Mouse (Mus musculus) lung, postnatal 0 days (tissue): ENCODE data around the gene Gm47791. TPM values are rescaled to one million over a fixed set of nuclear protein-coding genes. Genes with fewer than 3 reads are reported as not detected.

Experiments
- ATAC-seq: fragments of 200-750 bp; cut with Nextera tagmentation; 2 replicates; pipeline ENCODE4 v1.8.0; 2017; ENCODE audit warnings: moderate library complexity
- DNase-seq: peaks from one replicate; pipeline ENCODE4 v3.0.0-alpha.2; 2016; ENCODE audit warnings: low spot score
- H3K27ac ChIP-seq: fragments of 300-500 bp; sonication (generic); 2 replicates; pipeline ENCODE4 v1.5.1; 2014; ENCODE audit warnings: antibody characterized with exemption, mild to moderate bottlenecking, low read length, mixed read lengths
- H3K27me3 ChIP-seq: fragments of 300-500 bp; sonication (generic); replicated peaks from 2 replicates; pipeline ENCODE4 v1.6.1; 2014; ENCODE audit warnings: low read length, mixed read lengths; ENCODE audit not compliant: insufficient read depth
- H3K36me3 ChIP-seq: fragments of 300-500 bp; sonication (generic); 2 replicates; pipeline ENCODE4 v1.6.1; 2014; ENCODE audit warnings: low read length, mixed read lengths; ENCODE audit not compliant: insufficient read depth
- H3K4me1 ChIP-seq: fragments of 300-500 bp; sonication (generic); 2 replicates; pipeline ENCODE4 v1.6.1; 2014; ENCODE audit warnings: antibody characterized with exemption, low read depth, low read length, mixed read lengths; ENCODE audit not compliant: insufficient read depth
- H3K4me2 ChIP-seq: fragments of 300-500 bp; sonication (generic); replicated peaks from 2 replicates; pipeline ENCODE4 v1.6.1; 2014; ENCODE audit warnings: low read depth, mild to moderate bottlenecking, low read length, moderate library complexity, mixed read lengths
- H3K4me3 ChIP-seq: fragments of 300-500 bp; sonication (generic); 2 replicates; pipeline ENCODE4 v1.5.1; 2014; ENCODE audit warnings: low read depth, low read length
- H3K9ac ChIP-seq: fragments of 300-500 bp; sonication (generic); replicated peaks from 2 replicates; pipeline ENCODE4 v1.6.1; 2014; ENCODE audit warnings: low read depth, mild to moderate bottlenecking
- H3K9me3 ChIP-seq: fragments of 300-500 bp; sonication (generic); 2 replicates; pipeline ENCODE4 v1.6.1; 2016; ENCODE audit warnings: low read length, mixed read lengths
- CTCF ChIP-seq: IDR thresholded peaks from 2 replicates; pipeline ENCODE4 v1.5.1; 2016; ENCODE audit warnings: antibody characterized with exemption, mild to moderate bottlenecking
- EP300 ChIP-seq: IDR thresholded peaks from 2 replicates; pipeline ENCODE4 v1.6.1; 2016; ENCODE audit warnings: antibody characterized with exemption, mild to moderate bottlenecking, control low read depth
- WGBS: fragments of 180-500 bp; shearing (Covaris S2); extraction: QIAGEN DNeasy Blood & Tissue Kit; methylation state at CpG from one replicate; pipeline ENCODE4 v1.1.7; 2014; 5-methylcytosine and 5-hydroxymethylcytosine counted together
- polyA plus RNA-seq: library from polyadenylated mRNA; unstranded; fragments of >200 nt; fragmentation: Nextera tagmentation; extraction: Ambion mirVana; gene quantifications from 2 replicates; pipeline ENCODE4 v1.2.1, GENCODE M21; 2015

Gm47791 gene
- polyA plus RNA-seq, 1 experiment from 2014 or later = not detected

DNA sequence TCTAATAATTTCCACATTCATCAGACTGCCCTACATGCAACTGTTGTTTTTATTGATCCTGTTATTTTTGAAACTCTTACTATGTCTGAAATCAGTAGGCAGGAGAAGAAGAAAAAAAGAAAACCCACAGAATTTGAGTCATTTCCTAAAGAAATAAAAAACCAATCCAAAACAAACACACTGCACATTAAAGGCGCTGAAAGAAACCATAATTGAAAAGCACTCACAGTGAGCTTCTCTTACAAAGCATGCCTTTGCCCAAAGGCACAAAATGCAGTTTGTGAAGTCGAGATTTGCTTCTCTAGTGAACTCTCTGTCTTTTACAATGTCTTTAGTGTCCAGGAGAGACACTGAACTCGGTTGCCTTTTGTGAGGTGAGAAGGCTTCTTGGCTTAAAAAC, 37.5 kb upstream of the Gm47791 start:
- TF ChIP-seq CTCF (no peak), EP300 (no peak)
- H3K27me3 ChIP-seq = no peaks in the 10 kb centered on the region

DNA sequence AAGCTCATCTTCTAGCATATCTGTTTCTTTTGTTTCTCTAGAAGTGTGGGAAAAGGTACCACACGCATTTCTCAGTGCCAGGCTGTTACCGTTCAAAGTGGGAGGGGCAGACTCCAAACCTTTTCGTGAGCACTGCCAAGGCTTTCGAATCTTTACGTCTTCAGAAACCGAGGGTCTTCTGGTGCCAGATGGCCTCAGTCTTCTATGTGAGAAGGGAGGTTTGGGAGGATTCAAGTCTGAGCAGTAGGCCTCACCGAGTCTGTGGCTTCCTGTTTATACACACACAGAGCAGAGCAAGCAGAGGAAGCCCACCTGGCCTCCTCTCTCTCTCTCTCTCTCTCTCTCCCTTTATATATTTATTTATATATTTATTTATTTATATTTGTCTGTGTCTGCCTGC, 36.2 kb upstream of the Gm47791 start:
- no peak overlapping the region for H3K27ac ChIP-seq
- no peak overlapping the region for H3K4me2 ChIP-seq
- no peaks in the 10 kb centered on the region for H3K9me3 ChIP-seq
- no peak overlapping the region for H3K4me3 ChIP-seq
- DNase-seq (no peak), ATAC-seq (no peak)
- no peaks in the 10 kb centered on the region for H3K4me1 ChIP-seq
- no peaks in the 10 kb centered on the region for H3K27me3 ChIP-seq
- no peak overlapping the region for H3K9ac ChIP-seq
- no peak for TF ChIP-seq EP300
- TF ChIP-seq CTCF = no peak
- WGBS = 64% methylated on average over 7 of the region's 7 CpGs
- H3K36me3 ChIP-seq = no peaks in the 10 kb centered on the region

More for the DNA sequence above, 37.5 kb upstream of the Gm47791 start:
- DNase-seq (no peak), ATAC-seq (no peak)
- no peaks in the 10 kb centered on the region for H3K9me3 ChIP-seq
- H3K36me3 ChIP-seq = no peaks in the 10 kb centered on the region
- 64% methylated on average over 3 of the region's 3 CpGs for WGBS
- no peaks in the 10 kb centered on the region for H3K4me1 ChIP-seq
- no peak overlapping the region for H3K27ac ChIP-seq
- no peak overlapping the region for H3K4me2 ChIP-seq
- H3K4me3 ChIP-seq = no peak overlapping the region
- no peak overlapping the region for H3K9ac ChIP-seq

DNA sequence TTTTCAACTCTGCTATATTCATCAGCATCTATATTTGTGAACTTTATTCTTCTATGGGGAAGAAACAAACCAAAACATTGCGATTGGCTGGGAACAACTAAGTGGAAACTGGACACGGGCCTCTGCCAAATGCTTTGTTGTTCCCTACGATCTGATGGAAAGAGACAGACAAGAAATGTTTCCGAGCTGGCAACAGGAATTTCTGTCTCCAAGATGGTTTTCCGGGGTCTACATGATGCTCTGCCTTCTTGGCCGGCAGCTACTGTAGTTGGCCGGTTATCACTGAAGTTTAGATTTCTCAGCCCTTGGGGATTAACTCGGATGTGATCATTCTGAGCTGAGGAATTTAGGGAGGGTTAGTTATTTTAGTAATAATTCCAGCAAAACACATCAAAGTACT, 35.3 kb upstream of the Gm47791 start:
- Histone ChIP-seq H3K36me3 (no peaks in the 10 kb centered on the region), H3K9ac (no peak overlapping the region), H3K4me2 (no peak overlapping the region), H3K4me3 (no peak overlapping the region), H3K27ac (no peak overlapping the region), H3K4me1 (no peaks in the 10 kb centered on the region), H3K9me3 (no peaks in the 10 kb centered on the region), H3K27me3 (no peaks in the 10 kb centered on the region)
- 64% methylated on average over 8 of the region's 8 CpGs for WGBS
- no peak for DNase-seq
- no peak for ATAC-seq
- no peak for TF ChIP-seq EP300
- TF ChIP-seq CTCF = no peak

DNA sequence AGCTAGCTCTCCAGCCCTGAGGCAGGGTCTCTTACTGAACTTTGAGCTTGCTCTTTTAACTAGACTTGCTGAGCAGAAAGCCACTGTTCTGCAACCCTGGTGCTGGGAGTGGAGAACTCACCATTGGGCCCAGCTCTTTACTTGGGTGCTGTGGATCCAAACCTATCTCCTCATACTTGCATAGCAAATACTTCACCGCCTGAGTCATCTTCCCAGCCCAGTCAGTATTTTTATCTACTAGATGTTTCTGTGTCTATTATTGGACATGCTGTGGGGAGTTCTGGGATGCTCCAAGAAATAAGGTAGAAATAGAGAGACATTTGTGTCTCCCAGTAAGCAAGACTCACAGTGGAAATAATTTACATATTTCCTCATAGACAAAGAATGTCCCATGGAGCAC, 33.0 kb upstream of the Gm47791 start:
- H3K27me3 ChIP-seq = no peaks in the 10 kb centered on the region
- H3K4me3 ChIP-seq = no peak overlapping the region
- TF ChIP-seq CTCF = no peak
- TF ChIP-seq EP300 = no peak
- no peaks in the 10 kb centered on the region for H3K4me1 ChIP-seq
- H3K4me2 ChIP-seq = no peak overlapping the region
- WGBS = 94% methylated on average over 1 of the region's 1 CpGs
- no peaks in the 10 kb centered on the region for H3K9me3 ChIP-seq
- no peaks in the 10 kb centered on the region for H3K36me3 ChIP-seq
- ATAC-seq (no peak), DNase-seq (no peak)
- no peak overlapping the region for H3K27ac ChIP-seq
- H3K9ac ChIP-seq = no peak overlapping the region

DNA sequence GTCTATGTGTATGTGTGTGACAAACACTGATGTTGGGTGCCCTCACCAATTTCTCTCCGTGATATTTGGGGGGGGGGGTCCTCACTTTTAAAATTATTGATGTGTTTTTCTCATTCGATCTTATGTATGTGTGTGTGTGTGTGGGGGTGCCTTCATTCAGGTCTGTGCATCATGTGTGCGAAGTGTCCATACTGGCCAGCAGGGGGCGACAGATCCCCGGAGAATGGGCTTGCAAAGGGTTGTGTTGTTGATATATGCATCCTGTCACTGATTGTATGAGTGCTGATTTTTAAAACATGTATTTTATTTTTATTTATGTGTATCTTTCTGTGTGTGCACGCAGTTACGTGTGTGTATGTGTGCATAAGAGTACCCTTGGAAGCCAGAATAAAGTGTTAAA, 32.6 kb upstream of the Gm47791 start:
- Histone ChIP-seq H3K4me2 (no peak overlapping the region), H3K27ac (no peak overlapping the region), H3K36me3 (no peaks in the 10 kb centered on the region), H3K4me3 (no peak overlapping the region), H3K4me1 (0 out of 2 replicates have a peak, but pooled peaks cover 3% of the 10 kb centered on the region), H3K27me3 (no peaks in the 10 kb centered on the region), H3K9me3 (no peaks in the 10 kb centered on the region), H3K9ac (no peak overlapping the region)
- DNase-seq (no peak), ATAC-seq (no peak)
- WGBS = 76% methylated on average over 7 of the region's 7 CpGs
- no peak for TF ChIP-seq EP300
- TF ChIP-seq CTCF = peak; percentile 65

DNA sequence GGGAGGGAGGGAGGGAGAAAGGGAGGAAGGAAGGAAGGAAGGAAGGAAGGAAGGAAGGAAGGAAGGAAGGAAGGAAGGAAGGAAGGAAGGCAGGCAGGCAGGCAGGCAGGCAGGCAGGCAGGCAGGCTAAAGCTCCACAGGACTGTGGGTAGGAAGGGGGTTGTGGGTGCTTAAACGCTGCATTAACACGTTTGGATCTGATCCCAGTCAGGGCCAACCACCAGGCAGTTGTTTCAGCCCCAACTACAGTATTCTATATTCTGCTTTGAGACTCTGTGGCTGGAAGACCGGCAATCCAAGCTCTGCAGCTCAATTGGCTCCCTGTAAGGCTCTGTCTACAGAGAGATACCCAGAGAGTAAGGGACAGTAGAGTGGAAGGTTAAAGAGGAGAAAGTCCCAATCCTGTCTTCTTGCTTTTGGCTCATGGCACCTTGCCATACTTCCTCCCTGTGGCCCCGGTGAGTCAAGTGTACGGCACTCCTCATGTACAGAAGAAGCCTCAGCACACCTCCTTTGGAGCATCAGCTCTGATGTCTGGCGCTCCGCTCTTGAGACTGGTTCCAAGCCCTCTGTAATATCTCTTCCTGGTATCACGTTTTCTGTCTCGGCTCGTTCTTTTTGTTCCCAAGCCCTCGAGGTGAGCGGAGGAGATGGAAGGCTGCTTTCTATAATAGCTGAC, 30.2 kb upstream of the Gm47791 start:
- H3K4me2 ChIP-seq = no peak overlapping the region
- ATAC-seq (no peak), DNase-seq (no peak)
- H3K9ac ChIP-seq = no peak overlapping the region
- no peak overlapping the region for H3K4me3 ChIP-seq
- H3K36me3 ChIP-seq = no peaks in the 10 kb centered on the region
- no peaks in the 10 kb centered on the region for H3K9me3 ChIP-seq
- 0 out of 2 replicates have a peak, but pooled peaks cover 3% of the 10 kb centered on the region for H3K4me1 ChIP-seq
- no peak overlapping the region for H3K27ac ChIP-seq
- WGBS = 71% methylated on average over 12 of the region's 12 CpGs
- H3K27me3 ChIP-seq = no peaks in the 10 kb centered on the region
- TF ChIP-seq CTCF = no peak
- no peak for TF ChIP-seq EP300
